Mouse (Mus musculus): ENCODE results near the gene Rps6kb2. TPM values are rescaled to one million over a fixed set of nuclear protein-coding genes. Genes with fewer than 3 reads are reported as not detected.

The Rps6kb2 gene
- polyA plus RNA-seq, 1 experiment: 42.5 TPM

DNA sequence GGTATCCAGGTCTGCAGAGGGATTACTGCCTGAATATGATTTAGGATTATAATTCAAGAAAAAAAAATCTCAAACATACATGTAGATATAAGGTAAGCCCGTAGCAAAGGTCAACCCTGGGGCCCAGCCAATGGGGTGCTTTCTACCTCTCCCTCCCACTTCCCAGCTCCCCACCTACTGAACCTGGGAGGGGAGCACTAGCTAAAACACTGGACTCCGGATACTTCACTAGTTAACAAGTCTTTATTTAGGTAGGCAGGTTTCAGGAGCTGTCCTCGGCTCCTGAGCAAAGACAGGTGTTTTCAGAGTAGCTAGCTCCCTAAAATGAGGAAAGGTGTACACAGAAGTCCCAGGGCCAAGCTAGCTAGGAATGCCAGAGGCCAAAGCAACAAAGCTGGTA, 946 bp upstream of the Rps6kb2 start:
- no peak overlapping the region for H3K27ac ChIP-seq (ENCODE audit: insufficient read depth, low read depth, low read length)
- TF ChIP-seq POLR2A (IDR thresholded peaks at IDR 0.05; ENCODE audit: low read depth, low read length): no peak
- no peak for TF ChIP-seq CTCF (IDR thresholded peaks at IDR 0.05; ENCODE audit: extremely low read depth, insufficient read length, insufficient replicate concordance, low read depth, low read length)
- no peak overlapping the region for H3K4me3 ChIP-seq (ENCODE audit: low read depth, low read length)
- peaks cover 6% of the 10 kb centered on the region for H3K36me3 ChIP-seq (ENCODE audit: control insufficient read depth, insufficient read depth, low read length)
- WGBS: 53% methylated on average over 3 of the region's 3 CpGs
- H3K4me1 ChIP-seq (ENCODE audit: control insufficient read depth, insufficient read depth, insufficient read length, low read length): peaks cover 7% of the 10 kb centered on the region; the same call in 1 of the 2 replicates
- no peaks in the 10 kb centered on the region for H3K27me3 ChIP-seq (ENCODE audit: control insufficient read depth, insufficient read depth, low read length)

DNA sequence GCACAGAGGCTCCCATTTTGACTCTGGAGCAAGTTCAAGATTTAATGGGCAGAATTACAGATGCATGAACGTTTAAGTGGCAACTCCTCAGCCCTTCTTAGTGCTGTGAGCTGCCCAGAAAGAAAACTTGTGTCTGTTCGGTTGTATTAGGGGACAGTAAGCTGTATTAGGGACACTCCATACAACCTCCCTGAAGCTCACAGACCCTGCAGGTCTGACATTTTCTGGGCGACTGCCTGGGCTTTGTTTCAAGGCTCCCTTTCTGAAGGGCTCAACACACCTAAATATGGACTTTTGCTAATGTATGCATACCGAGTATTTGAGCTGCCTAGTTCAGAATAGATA, 361 bp upstream of the Rps6kb2 start:
- no peaks in the 10 kb centered on the region for H3K27me3 ChIP-seq (ENCODE audit: control insufficient read depth, insufficient read depth, low read length)
- no peak overlapping the region for H3K27ac ChIP-seq (ENCODE audit: insufficient read depth, low read depth, low read length)
- peaks cover 7% of the 10 kb centered on the region; the same call in 1 of the 2 replicates for H3K4me1 ChIP-seq (ENCODE audit: control insufficient read depth, insufficient read depth, insufficient read length, low read length)
- H3K4me3 ChIP-seq (ENCODE audit: low read depth, low read length): peak overlapping the region; percentile 86
- peaks cover 12% of the 10 kb centered on the region for H3K36me3 ChIP-seq (ENCODE audit: control insufficient read depth, insufficient read depth, low read length)
- TF ChIP-seq POLR2A (IDR thresholded peaks at IDR 0.05; ENCODE audit: low read depth, low read length): no peak
- no peak for TF ChIP-seq CTCF (IDR thresholded peaks at IDR 0.05; ENCODE audit: extremely low read depth, insufficient read length, insufficient replicate concordance, low read depth, low read length)
- 28% methylated on average over 4 of the region's 4 CpGs for WGBS

DNA sequence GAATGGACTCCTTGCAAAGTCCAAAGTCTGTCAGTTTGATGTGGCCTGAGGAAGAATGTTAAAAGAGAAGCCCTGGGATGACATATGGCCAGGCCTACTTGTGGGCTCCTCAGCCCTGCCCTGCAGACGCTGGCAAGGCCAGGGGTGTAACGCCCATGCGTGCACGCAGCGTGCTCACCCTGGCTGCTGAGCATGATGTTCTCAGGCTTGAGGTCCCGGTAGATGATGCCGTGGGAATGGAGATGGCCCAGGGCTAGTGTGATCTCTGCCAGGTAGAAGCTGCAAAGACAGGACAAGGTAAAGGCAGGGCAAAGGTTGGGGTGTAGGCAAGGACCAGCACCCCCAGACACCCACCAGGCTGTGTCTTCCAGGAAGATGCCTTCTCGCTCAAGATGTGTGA, 4.1 kb downstream of the Rps6kb2 start:
- Histone ChIP-seq H3K36me3 (ENCODE audit: control insufficient read depth, insufficient read depth, low read length) (peaks cover 32% of the 10 kb centered on the region), H3K27ac (ENCODE audit: insufficient read depth, low read depth, low read length) (no peak overlapping the region), H3K27me3 (ENCODE audit: control insufficient read depth, insufficient read depth, low read length) (no peaks in the 10 kb centered on the region), H3K4me1 (ENCODE audit: control insufficient read depth, insufficient read depth, insufficient read length, low read length) (peaks cover 7% of the 10 kb centered on the region; the same call in 1 of the 2 replicates), H3K4me3 (ENCODE audit: low read depth, low read length) (no peak overlapping the region)
- TF ChIP-seq CTCF (IDR thresholded peaks at IDR 0.05; ENCODE audit: extremely low read depth, insufficient read length, insufficient replicate concordance, low read depth, low read length) (no peak), POLR2A (IDR thresholded peaks at IDR 0.05; ENCODE audit: low read depth, low read length) (no peak)
- WGBS: 95% methylated on average over 8 of the region's 8 CpGs

DNA sequence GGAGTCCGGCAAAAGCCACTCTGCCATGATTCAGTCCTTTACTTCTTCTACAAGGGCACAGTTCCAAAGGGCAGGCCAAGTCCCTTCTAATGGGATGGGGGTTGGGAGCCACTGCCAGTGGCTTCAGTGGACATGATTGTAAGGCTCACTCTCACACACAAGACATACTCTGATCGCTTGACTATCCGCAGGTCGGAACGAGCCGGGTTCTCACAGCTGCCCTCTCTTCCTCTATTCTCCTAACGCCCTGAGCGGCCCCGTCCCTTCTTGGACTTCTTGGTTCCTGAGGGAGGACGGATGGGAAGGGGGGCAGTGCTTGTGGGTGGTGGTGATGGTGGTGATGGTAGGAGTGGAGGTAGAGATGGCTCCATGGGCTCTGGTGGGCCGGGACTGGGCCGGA, 6.4 kb downstream of the Rps6kb2 start:
- no peaks in the 10 kb centered on the region for H3K4me1 ChIP-seq (ENCODE audit: control insufficient read depth, insufficient read depth, insufficient read length, low read length)
- H3K27ac ChIP-seq (ENCODE audit: insufficient read depth, low read depth, low read length): no peak overlapping the region
- no peaks in the 10 kb centered on the region for H3K27me3 ChIP-seq (ENCODE audit: control insufficient read depth, insufficient read depth, low read length)
- TF ChIP-seq POLR2A (IDR thresholded peaks at IDR 0.05; ENCODE audit: low read depth, low read length) (no peak), CTCF (IDR thresholded peaks at IDR 0.05; ENCODE audit: extremely low read depth, insufficient read length, insufficient replicate concordance, low read depth, low read length) (no peak)
- WGBS: 88% methylated on average over 12 of the region's 12 CpGs
- peaks cover 53% of the 10 kb centered on the region for H3K36me3 ChIP-seq (ENCODE audit: control insufficient read depth, insufficient read depth, low read length)
- no peak overlapping the region for H3K4me3 ChIP-seq (ENCODE audit: low read depth, low read length)

DNA sequence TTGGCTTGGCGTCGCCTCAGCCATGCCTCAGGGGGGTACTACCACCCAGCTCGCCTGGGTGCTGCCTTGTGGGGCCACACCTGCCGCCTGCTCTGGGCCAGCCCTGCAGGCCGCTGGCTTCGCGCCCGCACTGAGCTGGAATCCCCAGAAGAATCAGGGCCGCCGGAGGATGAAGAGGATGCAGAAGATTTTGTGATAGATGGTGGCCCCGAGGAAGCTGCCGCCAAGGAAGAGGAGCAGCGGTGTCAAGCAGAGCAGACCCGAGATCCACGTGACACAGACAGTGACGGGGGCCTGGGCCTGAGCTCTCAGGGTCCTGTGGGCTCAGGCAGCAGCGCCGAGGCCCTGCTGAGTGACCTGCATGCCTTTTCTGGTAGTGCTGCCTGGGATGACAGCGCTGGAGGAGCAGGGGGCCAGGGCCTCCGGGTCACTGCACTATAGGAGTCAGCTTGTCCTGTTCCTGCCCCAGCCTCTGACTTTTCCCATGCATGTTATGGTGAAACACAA, 7.0 kb downstream of the Rps6kb2 start:
- H3K4me3 ChIP-seq (ENCODE audit: low read depth, low read length): peak overlapping the region; percentile 44
- H3K36me3 ChIP-seq (ENCODE audit: control insufficient read depth, insufficient read depth, low read length): peaks cover 54% of the 10 kb centered on the region
- no peak for TF ChIP-seq CTCF (IDR thresholded peaks at IDR 0.05; ENCODE audit: extremely low read depth, insufficient read length, insufficient replicate concordance, low read depth, low read length)
- TF ChIP-seq POLR2A (IDR thresholded peaks at IDR 0.05; ENCODE audit: low read depth, low read length): no peak
- H3K27me3 ChIP-seq (ENCODE audit: control insufficient read depth, insufficient read depth, low read length): no peaks in the 10 kb centered on the region
- 0 out of 2 replicates have a peak overlapping the region, but pooled peaks have one; percentile 64 for H3K27ac ChIP-seq (ENCODE audit: insufficient read depth, low read depth, low read length)
- 72% methylated on average over 20 of the region's 20 CpGs for WGBS
- no peaks in the 10 kb centered on the region for H3K4me1 ChIP-seq (ENCODE audit: control insufficient read depth, insufficient read depth, insufficient read length, low read length)

DNA sequence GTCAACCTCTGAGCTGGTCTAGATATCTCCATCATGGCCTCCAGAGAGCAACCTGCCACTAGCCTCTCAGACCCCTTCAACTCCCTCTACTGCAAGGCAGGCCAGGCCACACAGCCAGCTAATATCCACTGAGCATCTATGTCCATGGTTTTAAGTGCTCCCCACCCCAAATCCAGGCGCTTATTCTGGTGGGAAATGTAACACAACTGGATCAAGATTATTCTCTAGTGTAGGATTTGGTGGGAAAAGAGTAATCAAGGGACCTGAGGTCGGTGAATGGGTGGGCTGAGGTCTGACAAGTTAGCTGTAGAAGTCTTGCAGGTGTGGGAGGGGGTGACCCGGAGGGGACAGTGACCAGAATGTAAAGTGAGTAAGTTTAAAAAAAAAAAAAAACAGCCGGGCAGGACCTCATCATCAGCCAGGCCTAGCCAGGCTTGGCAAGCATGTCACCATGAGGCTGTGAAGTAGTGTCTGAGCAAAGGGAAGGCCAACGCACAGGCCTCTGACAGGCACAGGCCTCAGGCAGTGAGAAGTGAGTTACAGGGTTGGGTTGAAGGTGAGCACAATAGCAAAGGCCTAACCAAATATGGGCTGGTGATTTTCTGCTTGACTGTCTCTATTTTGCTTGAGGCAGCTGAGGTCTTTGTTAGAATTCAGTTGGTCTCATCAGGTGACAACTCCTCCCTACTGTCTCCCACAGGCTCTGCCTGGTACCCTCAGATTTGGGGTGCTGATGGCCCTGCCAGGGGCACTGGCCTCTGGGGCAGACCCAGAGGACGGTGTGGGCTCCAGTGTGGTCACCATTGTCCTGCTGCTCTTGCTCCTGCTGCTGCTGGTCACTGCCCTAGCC, 7.7 kb downstream of the Rps6kb2 start:
- TF ChIP-seq POLR2A (IDR thresholded peaks at IDR 0.05; ENCODE audit: low read depth, low read length): 0 out of 2 replicates have a peak, but pooled peaks have one; percentile 21
- no peak for TF ChIP-seq CTCF (IDR thresholded peaks at IDR 0.05; ENCODE audit: extremely low read depth, insufficient read length, insufficient replicate concordance, low read depth, low read length)
- no peaks in the 10 kb centered on the region for H3K27me3 ChIP-seq (ENCODE audit: control insufficient read depth, insufficient read depth, low read length)
- H3K27ac ChIP-seq (ENCODE audit: insufficient read depth, low read depth, low read length): peak overlapping the region; percentile 64
- H3K4me1 ChIP-seq (ENCODE audit: control insufficient read depth, insufficient read depth, insufficient read length, low read length): no peaks in the 10 kb centered on the region; the same call in 1 of the 2 replicates
- 75% methylated on average over 6 of the region's 6 CpGs for WGBS
- H3K36me3 ChIP-seq (ENCODE audit: control insufficient read depth, insufficient read depth, low read length): peaks cover 59% of the 10 kb centered on the region
- peak overlapping the region; percentile 44 for H3K4me3 ChIP-seq (ENCODE audit: low read depth, low read length)
